In the genomic region with DNA sequence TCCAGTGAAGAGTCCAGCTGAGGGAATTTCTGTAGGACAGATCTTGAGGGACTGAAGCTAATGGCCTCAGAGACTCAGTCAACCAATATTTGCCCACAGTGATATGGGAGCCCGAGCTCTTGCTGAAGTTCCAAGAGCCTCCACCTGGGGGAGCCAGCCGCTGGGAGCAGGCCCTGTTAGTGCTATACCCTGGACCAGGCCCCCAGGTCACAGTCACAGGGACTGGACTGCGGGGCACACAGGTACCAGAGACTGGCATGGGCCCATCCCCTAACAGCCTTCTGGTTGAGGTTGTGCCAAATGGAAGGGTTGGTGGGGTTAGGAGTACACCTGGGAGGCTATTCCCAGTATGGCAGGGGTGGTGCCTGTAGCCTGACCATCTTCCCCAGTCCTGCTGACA, we compare ENCODE assay signal across 9 mouse cellular contexts. TPM values are rescaled to one million over a fixed set of nuclear protein-coding genes. Genes with fewer than 3 reads are reported as not detected.
DNase-seq lines count a peak whose midpoint lies in the region; ATAC-seq and TF ChIP-seq lines count a peak whose summit lies in the region.
"Had no signal": no experiment of that assay in that cellular context is flagged by ENCODE, and none has a peak within 500 bp of the region (broad histone marks: within the 10 kb centered on the region; RNA-seq: fewer than 3 reads in every experiment).

No protein-coding gene starts in this region.

- peaks cover 71% of the 10 kb centered on the region for H3K4me1 ChIP-seq in G1E (ENCODE audit: insufficient read depth, low read depth, low read length)
- peaks cover 4% of the 10 kb centered on the region; the same call in 1 of the 2 replicates for H3K4me1 ChIP-seq in embryonic fibroblast, embryonic 13.5 days (ENCODE audit: control insufficient read depth, insufficient read depth, low read length)
- H3K4me1 ChIP-seq in lung, embryonic 15.5 days: peaks cover 36% of the 10 kb centered on the region

- no peak for TF ChIP-seq POLR2A in embryonic fibroblast, embryonic 13.5 days (IDR thresholded peaks at IDR 0.05; ENCODE audit: low read depth, low read length)

- H3K9me3 ChIP-seq in G1E (replicated peaks): peaks cover 14% of the 10 kb centered on the region
- H3K9me3 ChIP-seq in lung, embryonic 15.5 days: no peaks in the 10 kb centered on the region

- ATAC-seq in G1E (ENCODE audit: extremely low read depth, insufficient number of reproducible peaks, low FRiP score, poor library complexity, severe bottlenecking): no peak; the same call in 1 of the 2 replicates
- peak; percentile 9; the same call in 1 of the 2 replicates for ATAC-seq in lung, embryonic 15.5 days (ENCODE audit: borderline replicate concordance, extremely low read depth, low FRiP score, low TSS enrichment)

- no peak for DNase-seq in G1E (ENCODE audit: low spot score)
- peak; percentile 78 for DNase-seq in brain, adult 2 months (ENCODE audit: low read depth, low spot score)
- peak; percentile 72 to 88 for DNase-seq in heart, postnatal 10 days
- DNase-seq in kidney, postnatal 4 days: peak; percentile 92
- peak; percentile 78 for DNase-seq in ovary, postnatal 36 days (ENCODE audit: low spot score)
- peak; percentile 78 for DNase-seq in urinary bladder, postnatal 14 days (ENCODE audit: low spot score)

- H3K4me2 ChIP-seq in lung, embryonic 15.5 days: no peak overlapping the region

- H3K4me3 ChIP-seq in G1E (ENCODE audit: low read depth, low read length): no peak overlapping the region
- H3K4me3 ChIP-seq in embryonic fibroblast, embryonic 13.5 days (ENCODE audit: insufficient read depth, low read length): no peak overlapping the region
- H3K4me3 ChIP-seq in lung, embryonic 15.5 days: no peak overlapping the region

- TF ChIP-seq CTCF in G1E (IDR thresholded peaks at IDR 0.05; ENCODE audit: low read depth, low read length): 0 out of 2 replicates have a peak, but pooled peaks have one; percentile 30
- 0 out of 2 replicates have a peak, but pooled peaks have one; percentile 9 for TF ChIP-seq CTCF in embryonic fibroblast, embryonic 13.5 days (IDR thresholded peaks at IDR 0.05; ENCODE audit: borderline replicate concordance, insufficient read depth, low read length)

- no peak overlapping the region for H3K27ac ChIP-seq in embryonic fibroblast, embryonic 13.5 days (ENCODE audit: insufficient read depth, low read length)
- H3K27ac ChIP-seq in lung, embryonic 15.5 days: no peak overlapping the region
- H3K27ac ChIP-seq: macrophage had no signal

- no peak overlapping the region for H3K9ac ChIP-seq in lung, embryonic 15.5 days

- intact Hi-C loops in heart, postnatal 10 days (cut with DNase I): loop anchor here (5.0 kb wide), 3 partner anchors 59 to 191 kb away; no protein-coding TSS in a partner anchor

- H3K36me3 ChIP-seq in G1E (replicated peaks): peaks cover 73% of the 10 kb centered on the region
- H3K36me3 ChIP-seq in lung, embryonic 15.5 days: peaks cover 39% of the 10 kb centered on the region

- 9% methylated on average over 3 of the region's 3 CpGs for WGBS in lung, embryonic 15.5 days

- H3K27me3 ChIP-seq in G1E (ENCODE audit: insufficient read depth, low read length): peaks cover 24% of the 10 kb centered on the region; the same call in 1 of the 2 replicates
- peaks cover 32% of the 10 kb centered on the region for H3K27me3 ChIP-seq in lung, embryonic 15.5 days

RNA-seq across cellular contexts. Expression of gene Amh, which starts 0.9 kb away (rescaled TPM):
- total RNA-seq in G1E (2014; fragmentation: Nextera tagmentation): 1.7 and 1.8 TPM in 2 replicates
- total RNA-seq in G1E (2017): 0.17 and 0.27 TPM in 2 replicates
- polyA plus RNA-seq in G1E (2012): 1.6 and 1.8 TPM in 2 replicates
- polyA plus RNA-seq in embryonic fibroblast, embryonic 13.5 days (2011; ENCODE audit: insufficient read length, low read depth, missing spikeins): not detected in 2 replicates
- total RNA-seq in heart, postnatal 10 days (2021): under 1 TPM; 0.41 to 0.45 TPM
- polyA plus RNA-seq in lung, embryonic 15.5 days (2015; fragmentation: Nextera tagmentation; extraction: Ambion mirVana): 0.09 and 0.13 TPM in 2 replicates
- polyA plus RNA-seq: macrophage had no signal

RNA-seq across cellular contexts. Expression of gene Jsrp1, which starts 7.4 kb away (rescaled TPM):
- total RNA-seq in G1E (2014; fragmentation: Nextera tagmentation): not detected in 2 replicates
- total RNA-seq in G1E (2017): not detected in 2 replicates
- polyA plus RNA-seq in G1E (2012): 0.07 and 0.09 TPM in 2 replicates
- 0.70 TPM in 1 of 2 replicates, not detected in the other for polyA plus RNA-seq in embryonic fibroblast, embryonic 13.5 days (2011; ENCODE audit: insufficient read length, low read depth, missing spikeins)
- under 1 TPM in 1 of 2 experiments, not detected in 1; 0.74 TPM for total RNA-seq in heart, postnatal 10 days (2021)
- polyA plus RNA-seq in lung, embryonic 15.5 days (2015; fragmentation: Nextera tagmentation; extraction: Ambion mirVana): 0.74 and 1.5 TPM in 2 replicates
- polyA plus RNA-seq: macrophage had no signal

RNA-seq across cellular contexts. Expression of gene Plekhj1, which starts 7.5 kb away (rescaled TPM):
- total RNA-seq in G1E (2014; fragmentation: Nextera tagmentation) (122 and 192 TPM in 2 replicates), G1E (2017) (58.1 and 68.0 TPM in 2 replicates)
- 285 and 325 TPM in 2 replicates for polyA plus RNA-seq in G1E (2012)
- 59.1 and 59.9 TPM in 2 replicates for polyA plus RNA-seq in embryonic fibroblast, embryonic 13.5 days (2011; ENCODE audit: insufficient read length, low read depth, missing spikeins)
- total RNA-seq in heart, postnatal 10 days (2021): 10 to 100 TPM; 32.6 to 32.9 TPM
- polyA plus RNA-seq in lung, embryonic 15.5 days (2015; fragmentation: Nextera tagmentation; extraction: Ambion mirVana): 116 and 118 TPM in 2 replicates

RNA-seq across cellular contexts. Expression of gene Sf3a2, which starts 7.9 kb away (rescaled TPM):
- total RNA-seq in G1E (2014; fragmentation: Nextera tagmentation) (142 and 172 TPM in 2 replicates), G1E (2017) (8.7 and 9.9 TPM in 2 replicates)
- 652 and 920 TPM in 2 replicates for polyA plus RNA-seq in G1E (2012)
- 48.0 and 49.3 TPM in 2 replicates for polyA plus RNA-seq in embryonic fibroblast, embryonic 13.5 days (2011; ENCODE audit: insufficient read length, low read depth, missing spikeins)
- total RNA-seq in heart, postnatal 10 days (2021): 10 to 100 TPM; 36.8 to 41.4 TPM
- polyA plus RNA-seq in lung, embryonic 15.5 days (2015; fragmentation: Nextera tagmentation; extraction: Ambion mirVana): 60.1 and 64.7 TPM in 2 replicates

RNA-seq across cellular contexts. Expression of gene Oaz1, which starts 20.5 kb away (rescaled TPM):
- total RNA-seq in G1E (2014; fragmentation: Nextera tagmentation) (310 and 444 TPM in 2 replicates), G1E (2017) (228 and 347 TPM in 2 replicates)
- 1,655 and 2,091 TPM in 2 replicates for polyA plus RNA-seq in G1E (2012)
- polyA plus RNA-seq in embryonic fibroblast, embryonic 13.5 days (2011; ENCODE audit: insufficient read length, low read depth, missing spikeins): 331 and 347 TPM in 2 replicates
- total RNA-seq in heart, postnatal 10 days (2021): 1,000 to 10,000 TPM; 1,023 to 1,076 TPM
- 1,965 and 1,985 TPM in 2 replicates for polyA plus RNA-seq in lung, embryonic 15.5 days (2015; fragmentation: Nextera tagmentation; extraction: Ambion mirVana)
